Mouse (Mus musculus) CH12.LX (cell line): Measurements from ENCODE around the gene Mboat1. TPM values are rescaled to one million over a fixed set of nuclear protein-coding genes. Genes with fewer than 3 reads are reported as not detected.

Experiments used
- DNase-seq: peaks from one replicate; pipeline ENCODE4 v3.0.0-alpha.2; 2013; ENCODE audit errors: extremely low read depth
- H3K27ac ChIP-seq: 2 replicates; pipeline ENCODE4 v1.5.1; 2012; ENCODE audit warnings: low read depth, mild to moderate bottlenecking, control low read depth, moderate library complexity; ENCODE audit not compliant: insufficient read depth
- H3K27me3 ChIP-seq: replicated peaks from 2 replicates; pipeline ENCODE3; 2012; ENCODE audit warnings: inconsistent platforms
- H3K36me3 ChIP-seq, 2 experiments: replicated peaks in 1 of 2; 2 replicates each; pipeline versions ENCODE3 to v1.6.1; 2012; ENCODE audit warnings: inconsistent platforms in 1 of 2, low read length in 1 of 2, mild to moderate bottlenecking in 1 of 2, mixed read lengths in 1 of 2, moderate library complexity in 1 of 2; ENCODE audit not compliant: control insufficient read depth in 1 of 2, insufficient read depth in 1 of 2
- H3K4me1 ChIP-seq, 2 experiments: 2 replicates each; pipeline ENCODE4 v1.6.1; 2012; ENCODE audit warnings: inconsistent platforms in 1 of 2, moderate library complexity in 1 of 2; ENCODE audit not compliant: insufficient read depth in 2 of 2, control insufficient read depth in 1 of 2
- H3K4me2 ChIP-seq: 2 replicates; pipeline ENCODE4 v1.6.1; 2012; ENCODE audit warnings: low read depth, mild to moderate bottlenecking, control low read depth; ENCODE audit not compliant: poor library complexity, insufficient read depth, severe bottlenecking
- H3K4me3 ChIP-seq, 3 experiments: fragments of 150-350 bp in 1 of 3; sonication (generic) in 1 of 3; replicated peaks in 1 of 3; 2 replicates each; pipeline versions ENCODE3 to v1.5.1; 2011 to 2012; ENCODE audit warnings: low read depth in 2 of 3, low read length in 2 of 3, mild to moderate bottlenecking in 2 of 3, moderate library complexity in 2 of 3, control low read depth in 1 of 3, improper control_type of control experiment in 1 of 3, inconsistent platforms in 1 of 3, mixed read lengths in 1 of 3; ENCODE audit not compliant: poor library complexity in 1 of 3
- H3K79me2 ChIP-seq: replicated peaks from 2 replicates; pipeline ENCODE4 v1.6.1; 2012; ENCODE audit warnings: mild to moderate bottlenecking, moderate library complexity; ENCODE audit not compliant: control insufficient read depth, poor library complexity, insufficient read depth, severe bottlenecking; ENCODE audit errors: extremely low read depth
- H3K9ac ChIP-seq: 2 replicates; pipeline ENCODE4 v1.6.1; 2012; ENCODE audit warnings: low read depth, mild to moderate bottlenecking, control low read depth, moderate library complexity; ENCODE audit not compliant: insufficient read depth
- H3K9me3 ChIP-seq: replicated peaks from 2 replicates; pipeline ENCODE3; 2012; ENCODE audit warnings: low read length, inconsistent platforms, mixed read lengths
- BHLHE40 ChIP-seq: IDR thresholded peaks from 2 replicates; pipeline ENCODE4 v1.6.1; 2011; ENCODE audit warnings: mild to moderate bottlenecking, low read depth, low read length, improper control_type of control experiment
- CHD1 ChIP-seq: IDR thresholded peaks from 2 replicates; pipeline ENCODE4 v1.6.1; 2012; ENCODE audit warnings: low read depth, low read length, improper control_type of control experiment, inconsistent platforms
- CHD2 ChIP-seq: IDR thresholded peaks from 2 replicates; pipeline ENCODE4 v1.6.1; 2011; ENCODE audit warnings: low read length, improper control_type of control experiment
- CTCF ChIP-seq, 2 experiments: IDR thresholded peaks in 1 of 2; conservative IDR thresholded peaks in 1 of 2; 2 replicates each; pipeline ENCODE4 v1.5.1; 2011 to 2012; ENCODE audit warnings: low read depth in 2 of 2, low read length in 2 of 2, improper control_type of control experiment in 1 of 2, inconsistent platforms in 1 of 2, mild to moderate bottlenecking in 1 of 2, moderate library complexity in 1 of 2
- E2F4 ChIP-seq: IDR thresholded peaks from 2 replicates; pipeline ENCODE4 v1.6.1; 2011; ENCODE audit warnings: low read depth, low read length, improper control_type of control experiment; ENCODE audit not compliant: insufficient replicate concordance
- ELF1 ChIP-seq: IDR thresholded peaks from 2 replicates; pipeline ENCODE4 v1.6.1; 2014; ENCODE audit warnings: low read depth, mild to moderate bottlenecking, inconsistent platforms, low read length, improper control_type of control experiment
- EP300 ChIP-seq: IDR thresholded peaks from 2 replicates; pipeline ENCODE4 v1.6.1; 2011; ENCODE audit warnings: low read length, improper control_type of control experiment
- ETS1 ChIP-seq: conservative IDR thresholded peaks from 2 replicates; pipeline ENCODE4 v1.6.1; 2012; ENCODE audit warnings: low read depth, mild to moderate bottlenecking, inconsistent platforms, low read length, improper control_type of control experiment, moderate library complexity
- GABPA ChIP-seq: IDR thresholded peaks from 2 replicates; pipeline ENCODE4 v1.6.1; 2012; ENCODE audit warnings: low read depth, low read length, improper control_type of control experiment, inconsistent platforms; ENCODE audit not compliant: insufficient replicate concordance
- HCFC1 ChIP-seq: IDR thresholded peaks from 2 replicates; pipeline ENCODE4 v1.6.1; 2012; ENCODE audit warnings: low read depth, mild to moderate bottlenecking, inconsistent platforms, low read length, improper control_type of control experiment
- IRF4 ChIP-seq: IDR thresholded peaks from 2 replicates; pipeline ENCODE4 v1.6.1; 2014; ENCODE audit warnings: low read depth, mild to moderate bottlenecking, inconsistent platforms, low read length, improper control_type of control experiment
- JUN ChIP-seq: IDR thresholded peaks from 2 replicates; pipeline ENCODE4 v1.6.1; 2011; ENCODE audit warnings: low read depth, mild to moderate bottlenecking, low read length, improper control_type of control experiment, moderate library complexity; ENCODE audit not compliant: insufficient read depth
- JUND ChIP-seq: conservative IDR thresholded peaks from 2 replicates; pipeline ENCODE4 v1.6.1; 2011; ENCODE audit warnings: low read depth, low read length, improper control_type of control experiment
- KAT2A ChIP-seq: IDR thresholded peaks from 2 replicates; pipeline ENCODE4 v1.6.1; 2012; ENCODE audit warnings: low read length, improper control_type of control experiment, inconsistent platforms; ENCODE audit not compliant: insufficient replicate concordance
- MAFK ChIP-seq: IDR thresholded peaks from 2 replicates; pipeline ENCODE4 v1.6.1; 2011; ENCODE audit warnings: low read length, improper control_type of control experiment; ENCODE audit not compliant: insufficient replicate concordance
- MAX ChIP-seq: IDR thresholded peaks from 2 replicates; pipeline ENCODE4 v1.6.1; 2011; ENCODE audit warnings: low read length, improper control_type of control experiment
- MAZ ChIP-seq: IDR thresholded peaks from 2 replicates; pipeline ENCODE4 v1.6.1; 2012; ENCODE audit warnings: low read depth, mild to moderate bottlenecking, inconsistent platforms, low read length, improper control_type of control experiment, moderate library complexity
- MEF2A ChIP-seq: IDR thresholded peaks from 2 replicates; pipeline ENCODE4 v1.6.1; 2014; ENCODE audit warnings: low read depth, mild to moderate bottlenecking, inconsistent platforms, low read length, improper control_type of control experiment, borderline replicate concordance
- MXI1 ChIP-seq: IDR thresholded peaks from 2 replicates; pipeline ENCODE4 v1.6.1; 2011; ENCODE audit warnings: mild to moderate bottlenecking, low read depth, low read length, improper control_type of control experiment
- MYC ChIP-seq: IDR thresholded peaks from 2 replicates; pipeline ENCODE4 v1.6.1; 2011; ENCODE audit warnings: low read depth, mild to moderate bottlenecking, improper control_type of control experiment, low read length
- NELFE ChIP-seq: IDR thresholded peaks from 2 replicates; pipeline ENCODE4 v1.6.1; 2011; ENCODE audit warnings: low read depth, low read length, improper control_type of control experiment
- NRF1 ChIP-seq: IDR thresholded peaks from 2 replicates; pipeline ENCODE4 v1.6.1; 2014; ENCODE audit warnings: low read depth, mild to moderate bottlenecking, inconsistent platforms, low read length, improper control_type of control experiment, moderate library complexity
- POLR2A ChIP-seq: IDR thresholded peaks from 2 replicates; pipeline ENCODE4 v1.6.1; 2011; ENCODE audit warnings: low read depth, mild to moderate bottlenecking, improper control_type of control experiment, low read length
- RCOR1 ChIP-seq: conservative IDR thresholded peaks from 2 replicates; pipeline ENCODE4 v1.6.1; 2012; ENCODE audit warnings: low read depth, mild to moderate bottlenecking, inconsistent platforms, low read length, improper control_type of control experiment
- SIN3A ChIP-seq: IDR thresholded peaks from 2 replicates; pipeline ENCODE4 v1.6.1; 2012; ENCODE audit warnings: low read length, improper control_type of control experiment, inconsistent platforms
- SMC3 ChIP-seq: IDR thresholded peaks from 2 replicates; pipeline ENCODE4 v1.6.1; 2011; ENCODE audit warnings: low read depth, low read length, improper control_type of control experiment
- TBP ChIP-seq: conservative IDR thresholded peaks from 2 replicates; pipeline ENCODE4 v1.6.1; 2011; ENCODE audit warnings: low read depth, low read length, improper control_type of control experiment
- TCF12 ChIP-seq: IDR thresholded peaks from 2 replicates; pipeline ENCODE4 v1.6.1; 2014; ENCODE audit warnings: low read depth, mild to moderate bottlenecking, inconsistent platforms, low read length, improper control_type of control experiment
- UBTF ChIP-seq: IDR thresholded peaks from 2 replicates; pipeline ENCODE4 v1.6.1; 2012; ENCODE audit warnings: low read depth, mild to moderate bottlenecking, inconsistent platforms, low read length, improper control_type of control experiment, moderate library complexity
- USF1 ChIP-seq: IDR thresholded peaks from 2 replicates; pipeline ENCODE4 v1.6.1; 2014; ENCODE audit warnings: low read depth, mild to moderate bottlenecking, inconsistent platforms, low read length, improper control_type of control experiment
- USF2 ChIP-seq: conservative IDR thresholded peaks from 2 replicates; pipeline ENCODE4 v1.6.1; 2011; ENCODE audit warnings: low read depth, low read length, improper control_type of control experiment
- ZC3H11A ChIP-seq: IDR thresholded peaks from 2 replicates; pipeline ENCODE4 v1.6.1; 2012; ENCODE audit warnings: low read depth, mild to moderate bottlenecking, inconsistent platforms, low read length, improper control_type of control experiment
- ZKSCAN1 ChIP-seq: IDR thresholded peaks from 2 replicates; pipeline ENCODE4 v1.6.1; 2012; ENCODE audit warnings: low read depth, inconsistent platforms, low read length, improper control_type of control experiment, borderline replicate concordance
- ZNF384 ChIP-seq: IDR thresholded peaks from 2 replicates; pipeline ENCODE4 v1.6.1; 2012; ENCODE audit warnings: low read depth, low read length, improper control_type of control experiment, inconsistent platforms
- dilution Hi-C: fragments of 300-500 bp; cut with MboI; formaldehyde crosslinking; loops from 2 replicates; pipeline ENCODE4 v1.14.3; 2020; ENCODE audit warnings: low sequenced_read_pairs; ENCODE audit not compliant: extremely low pct_unique_long_range_greater_than_20kb, extremely low pct_ligation_motif_present
- in situ Hi-C: fragments of 300-500 bp; cut with MboI; formaldehyde crosslinking; loops from 3 replicates; pipeline ENCODE4 v1.14.3; 2019; ENCODE audit warnings: low sequenced_read_pairs, low pct_ligation_motif_present, low pct_unique_long_range_greater_than_20kb, mixed read lengths
- polyA plus RNA-seq: library from polyadenylated mRNA; unstranded; fragments of >175 nt; gene quantifications from 2 replicates; pipeline ENCODE4 v1.2.1, GENCODE M21; 2012; ENCODE audit warnings: low read depth; ENCODE audit not compliant: insufficient read length
- total RNA-seq, 2 experiments: library from RNA; depleted of rRNA; stranded (reverse); fragments of 300-350 nt in 1 of 2; fragments of >200 nt in 1 of 2; gene quantifications; 2 replicates each; pipeline ENCODE4 v1.2.3; 2012 to 2014

Mboat1 gene
- total and polyA plus RNA-seq, 3 experiments, result 0.53 to 3.3 (median 0.63) TPM

DNA sequence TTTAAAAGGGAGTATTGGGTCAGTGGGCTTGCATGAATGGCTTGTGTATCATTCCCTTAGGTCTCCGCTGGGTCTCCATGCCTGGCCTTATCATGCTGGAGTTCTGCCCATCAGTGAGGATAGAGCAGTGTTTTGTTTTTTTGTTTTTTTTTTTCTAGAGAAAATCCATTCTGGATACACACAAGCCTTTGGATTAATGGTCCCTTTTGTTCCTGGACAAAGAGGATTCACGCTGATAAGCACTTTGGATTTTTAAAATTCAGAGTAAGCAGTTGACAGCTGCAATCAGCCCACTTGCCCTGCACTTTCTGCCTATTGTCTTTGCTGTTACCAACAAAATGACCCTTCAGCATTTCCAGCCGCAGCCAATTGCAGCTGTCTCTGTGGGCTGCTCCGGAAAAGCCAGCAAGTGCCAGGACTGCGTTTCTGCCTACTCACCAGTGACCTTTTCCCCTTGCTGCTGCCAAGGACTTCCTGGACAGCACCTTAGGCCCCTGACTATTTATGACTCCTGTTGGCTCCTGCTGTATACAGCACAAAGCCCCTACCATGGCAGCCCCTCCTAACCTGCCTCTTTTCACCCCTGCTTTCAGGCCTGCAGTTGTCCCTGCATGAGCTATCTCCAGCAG, 117.5 kb downstream of the Mboat1 start:
- Histone ChIP-seq H3K36me3 (no peaks in the 10 kb centered on the region), H3K4me1 (no peaks in the 10 kb centered on the region), H3K4me3 (no peak overlapping the region), H3K27ac (no peak overlapping the region), H3K4me2 (no peak overlapping the region), H3K27me3 (no peaks in the 10 kb centered on the region), H3K79me2 (no peaks in the 10 kb centered on the region), H3K9ac (no peak overlapping the region), H3K9me3 (no peaks in the 10 kb centered on the region)
- in situ Hi-C loops, result loop anchor here (10.0 kb wide), 2 partner anchors 149 to 399 kb away; partner anchors contain the start of gene Cdkal1
- DNase-seq, result no peak
- TF ChIP-seq CHD1 (no peak), TCF12 (no peak), GABPA (no peak), TBP (no peak), CTCF (conservative IDR thresholded peaks at IDR 0.05 in 1 of 2, IDR thresholded peaks at IDR 0.05 in 1 of 2; ENCODE audit: low read depth in 2 of 2, low read length in 2 of 2) (no peak), BHLHE40 (no peak), MAX (no peak), RCOR1 (no peak), KAT2A (no peak), CHD2 (no peak), JUN (no peak), EP300 (no peak), ETS1 (no peak), JUND (no peak), ELF1 (no peak), MYC (no peak), UBTF (no peak), MEF2A (no peak), ZNF384 (no peak), SIN3A (no peak)
- dilution Hi-C loops, result no loop called here

DNA sequence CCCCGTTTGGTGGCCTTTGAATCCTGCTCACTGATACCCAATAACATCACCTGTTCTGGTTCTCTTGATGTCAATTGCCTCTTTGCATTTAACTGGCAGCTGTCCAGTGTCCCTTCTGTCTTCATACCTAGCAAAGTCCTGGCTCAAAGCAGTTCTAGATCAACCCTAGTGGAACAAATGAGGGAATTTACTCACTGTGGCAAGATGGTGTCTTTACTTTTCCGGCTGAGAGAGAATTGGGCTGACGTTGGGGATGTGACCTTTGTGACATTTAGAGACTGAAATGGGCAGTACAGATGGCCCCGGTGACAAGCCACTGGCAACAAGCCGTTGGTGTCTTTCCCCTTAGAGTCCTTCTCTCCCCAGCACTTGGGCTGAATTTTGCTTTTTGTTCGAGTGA, 118.1 kb downstream of the Mboat1 start:
- in situ Hi-C loops (loop anchor here (10.0 kb wide), 2 partner anchors 150 to 400 kb away; partner anchors contain the start of gene Cdkal1), dilution Hi-C loops (no loop called here)
- Histone ChIP-seq H3K79me2 (no peaks in the 10 kb centered on the region), H3K9me3 (no peaks in the 10 kb centered on the region), H3K4me1 (no peaks in the 10 kb centered on the region), H3K4me3 (no peak overlapping the region), H3K27me3 (no peaks in the 10 kb centered on the region), H3K36me3 (no peaks in the 10 kb centered on the region), H3K9ac (no peak overlapping the region), H3K4me2 (no peak overlapping the region), H3K27ac (no peak overlapping the region)
- DNase-seq, result no peak
- no peak for TF ChIP-seq KAT2A
- no peak for TF ChIP-seq MXI1
- no peak for TF ChIP-seq NELFE
- TF ChIP-seq POLR2A, result no peak
- no peak for TF ChIP-seq USF1
- no peak for TF ChIP-seq E2F4
- no peak for TF ChIP-seq MAZ
- no peak for TF ChIP-seq ETS1
- TF ChIP-seq HCFC1, result no peak
- TF ChIP-seq ZC3H11A, result no peak
- no peak for TF ChIP-seq NRF1
- TF ChIP-seq ZKSCAN1, result no peak
- TF ChIP-seq TBP, result no peak
- no peak for TF ChIP-seq MAFK
- no peak for TF ChIP-seq SMC3
- no peak for TF ChIP-seq MYC
- TF ChIP-seq CHD1, result no peak
- TF ChIP-seq TCF12, result no peak
- no peak for TF ChIP-seq IRF4
- no peak for TF ChIP-seq USF2
